Mouse (Mus musculus) midbrain, embryonic 16.5 days (tissue): ENCODE measurements around the gene Auh. TPM values are rescaled to one million over a fixed set of nuclear protein-coding genes. Genes with fewer than 3 reads are reported as not detected.

ENCODE experiments used
- ATAC-seq: fragments of 200-750 bp; cut with Nextera tagmentation; 2 replicates; pipeline ENCODE4 v1.8.0; 2017; ENCODE audit warnings: moderate TSS enrichment
- H3K27ac ChIP-seq: fragments of 300-500 bp; sonication (generic); 2 replicates; pipeline ENCODE4 v1.5.1; 2014; ENCODE audit warnings: mild to moderate bottlenecking, low read length, mixed read lengths
- H3K27me3 ChIP-seq: fragments of 300-500 bp; sonication (generic); 2 replicates; pipeline ENCODE4 v1.6.1; 2014; ENCODE audit warnings: low read depth, low read length, mixed read lengths; ENCODE audit not compliant: control insufficient read depth, insufficient read depth
- H3K36me3 ChIP-seq: fragments of 300-500 bp; sonication (generic); 2 replicates; pipeline ENCODE4 v1.6.1; 2014; ENCODE audit warnings: mild to moderate bottlenecking, low read length, moderate library complexity, mixed read lengths; ENCODE audit not compliant: control insufficient read depth, insufficient read depth
- H3K4me1 ChIP-seq: fragments of 300-500 bp; sonication (generic); 2 replicates; pipeline ENCODE4 v1.6.1; 2014; ENCODE audit warnings: mild to moderate bottlenecking, low read length, mixed read lengths; ENCODE audit not compliant: control insufficient read depth, insufficient read depth
- H3K4me2 ChIP-seq: fragments of 300-500 bp; sonication (generic); 2 replicates; pipeline ENCODE4 v1.6.1; 2014; ENCODE audit warnings: mild to moderate bottlenecking, low read length, mixed read lengths
- H3K4me3 ChIP-seq: fragments of 300-500 bp; sonication (generic); 2 replicates; pipeline ENCODE4 v1.5.1; 2014; ENCODE audit warnings: low read depth, mild to moderate bottlenecking, low read length, moderate library complexity, mixed read lengths
- H3K9ac ChIP-seq: fragments of 300-500 bp; sonication (generic); 2 replicates; pipeline ENCODE4 v1.6.1; 2014; ENCODE audit warnings: low read depth, low read length, mixed read lengths
- H3K9me3 ChIP-seq: fragments of 300-500 bp; sonication (generic); replicated peaks from 2 replicates; pipeline ENCODE4 v1.6.1; 2014; ENCODE audit warnings: mild to moderate bottlenecking, low read length, mixed read lengths; ENCODE audit not compliant: control insufficient read depth, poor library complexity, severe bottlenecking
- WGBS: fragments of 180-500 bp; shearing (Covaris S2); extraction: QIAGEN DNeasy Blood & Tissue Kit; methylation state at CpG from one replicate; pipeline ENCODE4 v1.1.7; 2014; 5-methylcytosine and 5-hydroxymethylcytosine counted together
- polyA plus RNA-seq: library from polyadenylated mRNA; unstranded; fragments of >200 nt; fragmentation: Nextera tagmentation; extraction: Ambion mirVana; gene quantifications from 2 replicates; pipeline ENCODE4 v1.2.1, GENCODE M21; 2015

Gene Auh
- polyA plus RNA-seq, result 59.6 and 60.2 TPM in 2 replicates

DNA sequence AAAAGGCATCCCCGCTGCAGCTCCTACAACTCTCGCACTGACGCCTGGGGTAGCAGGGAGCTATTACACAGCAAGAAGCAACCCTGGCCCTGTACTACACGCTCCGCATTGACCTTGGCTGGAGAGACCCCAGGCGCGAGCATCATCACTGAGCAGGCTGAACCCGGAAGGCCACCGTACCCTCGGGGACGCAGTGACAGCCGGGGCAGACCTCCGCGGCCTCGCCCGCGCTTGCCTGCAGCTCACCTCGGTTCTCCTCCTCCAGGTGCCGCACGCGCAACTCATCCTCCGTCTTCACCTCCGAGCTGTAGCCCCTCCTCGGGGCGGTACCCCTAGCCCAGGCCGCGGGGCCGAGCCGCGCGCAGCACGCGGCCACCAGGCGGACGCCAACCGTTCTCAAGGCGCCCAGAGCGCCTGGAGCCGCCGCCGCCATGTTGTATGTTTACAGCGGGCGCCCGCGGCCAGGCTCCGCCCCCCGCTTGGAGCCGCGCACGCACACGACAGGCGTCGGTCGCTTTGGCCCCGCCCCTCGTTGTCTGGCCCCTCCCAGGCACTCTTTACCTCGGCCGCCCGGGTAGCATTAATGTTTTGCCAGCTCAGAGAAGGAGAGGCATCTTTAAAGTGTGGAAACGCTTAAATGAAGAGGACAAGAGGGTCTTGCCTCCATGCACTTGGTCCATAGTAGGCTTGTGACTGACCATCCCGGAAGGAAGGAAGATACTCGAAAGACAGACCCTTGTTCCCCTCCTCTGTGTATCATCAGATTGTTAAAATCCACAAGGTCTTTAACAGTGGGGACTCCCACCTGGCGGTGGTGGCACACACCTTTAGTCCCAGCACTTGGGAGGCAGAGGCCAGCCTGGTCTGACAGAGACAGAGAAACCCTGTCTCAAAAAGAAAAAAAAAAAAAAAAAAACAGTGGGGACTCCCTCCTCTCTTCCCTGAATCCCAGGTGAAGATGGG lies at the start of gene Auh:
Gene Auh (minus strand): TSS at position 473 of the 963 bp plus-strand sequence.
- no peaks in the 10 kb centered on the region for H3K36me3 ChIP-seq
- WGBS, result 0% methylated on average over 61 of the region's 63 CpGs
- peak within 1 kb of the TSS; percentile 78 for H3K4me2 ChIP-seq
- peaks cover 24% of the 10 kb centered on the region for H3K4me1 ChIP-seq
- peak within 1 kb of the TSS; percentile 84 for H3K4me3 ChIP-seq
- H3K9ac ChIP-seq, result peak within 1 kb of the TSS; percentile 93
- H3K27me3 ChIP-seq, result no peaks in the 10 kb centered on the region
- H3K27ac ChIP-seq, result peak within 1 kb of the TSS; percentile 88
- no peaks in the 10 kb centered on the region for H3K9me3 ChIP-seq
- ATAC-seq, result peak; percentile 95

DNA sequence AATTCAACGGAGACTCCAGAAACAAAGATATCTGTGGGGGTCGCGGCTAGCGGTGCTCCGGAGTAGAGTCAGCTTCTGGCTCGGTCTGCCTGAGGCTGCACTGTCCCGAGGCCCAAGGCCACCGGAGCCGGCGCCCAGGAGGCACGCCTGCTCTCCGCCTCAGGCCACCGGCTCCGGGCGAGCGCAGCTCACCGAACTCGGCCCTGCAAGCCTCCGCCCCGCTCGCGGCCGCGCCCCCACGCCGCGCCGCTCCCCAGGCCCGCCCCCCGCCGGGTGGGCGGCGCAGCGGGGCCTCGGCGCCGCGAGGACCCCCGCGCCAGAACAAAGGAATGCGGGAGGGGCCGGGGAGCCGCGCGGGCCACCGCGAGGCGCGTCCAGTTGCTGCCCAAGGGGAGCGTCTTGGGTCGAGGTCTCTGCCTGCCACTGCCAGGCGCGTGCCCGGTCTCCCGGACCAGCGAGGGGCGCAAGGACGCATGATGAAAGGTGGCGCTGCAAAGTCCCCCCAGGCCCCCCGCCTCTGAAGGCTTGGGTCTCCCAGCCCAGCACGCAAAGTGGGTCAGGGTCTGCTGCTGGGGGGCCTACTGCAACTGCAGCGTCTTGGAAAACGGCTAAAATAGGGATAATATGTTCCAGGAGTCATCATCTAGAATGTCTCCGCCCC lies 49.0 kb upstream of the Auh start:
- Histone ChIP-seq H3K4me3 (peak overlapping the region; percentile 91), H3K27me3 (no peaks in the 10 kb centered on the region), H3K4me1 (peaks cover 37% of the 10 kb centered on the region), H3K36me3 (no peaks in the 10 kb centered on the region), H3K9me3 (no peaks in the 10 kb centered on the region), H3K4me2 (peak overlapping the region; percentile 80), H3K9ac (peak overlapping the region; percentile 95), H3K27ac (peak overlapping the region; percentile 96)
- ATAC-seq, result peak; percentile 8; the same call in 1 of the 2 replicates
- WGBS, result 1% methylated on average over 60 of the region's 64 CpGs

DNA sequence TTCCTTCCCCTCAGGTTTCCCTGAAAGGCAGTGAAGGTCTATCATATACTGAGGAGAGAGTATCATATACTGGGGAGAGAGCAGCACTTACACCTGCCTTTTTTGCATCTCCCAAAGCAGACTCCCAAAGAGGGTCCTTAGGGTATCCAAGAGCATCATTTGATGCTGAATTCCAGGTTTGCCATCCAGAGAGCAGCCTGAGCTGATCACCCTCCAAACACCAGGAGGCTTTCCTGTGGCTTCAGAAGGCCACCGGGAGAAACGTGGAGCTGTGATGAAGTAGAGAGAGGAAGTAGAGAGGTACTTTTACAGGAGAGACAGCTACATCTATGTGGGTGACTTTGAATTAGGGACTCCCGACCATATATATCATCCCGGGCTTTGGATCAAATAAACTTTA lies 48.3 kb upstream of the Auh start:
- Histone ChIP-seq H3K4me2 (peak overlapping the region; percentile 80), H3K36me3 (no peaks in the 10 kb centered on the region), H3K9ac (peak overlapping the region; percentile 95), H3K27me3 (no peaks in the 10 kb centered on the region), H3K9me3 (no peaks in the 10 kb centered on the region), H3K4me3 (peak overlapping the region; percentile 91), H3K4me1 (peaks cover 37% of the 10 kb centered on the region), H3K27ac (peak overlapping the region; percentile 96)
- ATAC-seq, result no peak
- WGBS, result 9% methylated on average over 4 of the region's 4 CpGs

GRCm38 (mm10) chr13:52977221-52977609 lies 47.7 kb upstream of the Auh start:
- Histone ChIP-seq H3K4me1 (peaks cover 33% of the 10 kb centered on the region), H3K9ac (no peak overlapping the region; the same call in 1 of the 2 replicates), H3K27me3 (no peaks in the 10 kb centered on the region), H3K27ac (peak overlapping the region; percentile 96), H3K4me2 (peak overlapping the region; percentile 80), H3K9me3 (no peaks in the 10 kb centered on the region), H3K4me3 (peak overlapping the region; percentile 91), H3K36me3 (no peaks in the 10 kb centered on the region)
- 76% methylated on average over 9 of the region's 9 CpGs for WGBS
- ATAC-seq, result no peak

- Histone ChIP-seq H3K4me2 (peak overlapping the region; percentile 80), H3K4me1 (peaks cover 28% of the 10 kb centered on the region), H3K36me3 (no peaks in the 10 kb centered on the region), H3K9me3 (no peaks in the 10 kb centered on the region), H3K4me3 (peak overlapping the region; percentile 7; the same call in 1 of the 2 replicates), H3K9ac (peak overlapping the region; percentile 35; the same call in 1 of the 2 replicates), H3K27ac (peak overlapping the region; percentile 7; the same call in 1 of the 2 replicates), H3K27me3 (no peaks in the 10 kb centered on the region)
- no peak for ATAC-seq
- 23% methylated on average over 16 of the region's 16 CpGs for WGBS
Measured at GRCm38 (mm10) chr13:52976510-52977220, 47.2 kb upstream of the Auh start.

- Histone ChIP-seq H3K27ac (no peak overlapping the region; the same call in 1 of the 2 replicates), H3K4me2 (peak overlapping the region; percentile 80), H3K4me1 (peaks cover 28% of the 10 kb centered on the region), H3K9me3 (no peaks in the 10 kb centered on the region), H3K4me3 (no peak overlapping the region; the same call in 1 of the 2 replicates), H3K9ac (no peak overlapping the region; the same call in 1 of the 2 replicates), H3K27me3 (no peaks in the 10 kb centered on the region), H3K36me3 (no peaks in the 10 kb centered on the region)
- ATAC-seq, result no peak
- 32% methylated on average over 8 of the region's 8 CpGs for WGBS
Measured at GRCm38 (mm10) chr13:52976130-52976509, 46.6 kb upstream of the Auh start.

GRCm38 (mm10) chr13:52974676-52975075 lies 45.2 kb upstream of the Auh start:
- Histone ChIP-seq H3K4me1 (peaks cover 28% of the 10 kb centered on the region), H3K27ac (no peak overlapping the region), H3K27me3 (no peaks in the 10 kb centered on the region), H3K9ac (no peak overlapping the region), H3K4me2 (no peak overlapping the region), H3K9me3 (no peaks in the 10 kb centered on the region), H3K4me3 (no peak overlapping the region), H3K36me3 (no peaks in the 10 kb centered on the region)
- WGBS, result 63% methylated on average over 3 of the region's 3 CpGs
- no peak for ATAC-seq

GRCm38 (mm10) chr13:52973427-52973826 lies 43.9 kb upstream of the Auh start:
- WGBS, result 97% methylated on average over 10 of the region's 10 CpGs
- ATAC-seq, result no peak

More at GRCm38 (mm10) chr13:52973427-52973826, 43.9 kb upstream of the Auh start:
- H3K36me3 ChIP-seq, result peaks cover 2% of the 10 kb centered on the region
- no peaks in the 10 kb centered on the region for H3K9me3 ChIP-seq
- H3K4me1 ChIP-seq, result peaks cover 25% of the 10 kb centered on the region
- no peaks in the 10 kb centered on the region for H3K27me3 ChIP-seq
- H3K4me3 ChIP-seq, result no peak overlapping the region
- H3K4me2 ChIP-seq, result no peak overlapping the region
- no peak overlapping the region for H3K27ac ChIP-seq
- no peak overlapping the region for H3K9ac ChIP-seq
